Mouse (Mus musculus): Measurements from ENCODE around the gene Scnn1a.

- TF ChIP-seq CTCF (IDR thresholded peaks at IDR 0.05; ENCODE audit: control insufficient read depth, insufficient read depth, low read length) (no peak), POLR2A (IDR thresholded peaks at IDR 0.05; ENCODE audit: borderline replicate concordance, control insufficient read depth, low read depth, low read length) (no peak)
These were observed 23.6 kb downstream of the Scnn1a start for GRCm38 (mm10) chr6:125344084-125344483.

Measured in bone marrow, adult 2 months (tissue).